Comparison of ENCODE assay signal across 17 mouse cellular contexts in the genomic region with DNA sequence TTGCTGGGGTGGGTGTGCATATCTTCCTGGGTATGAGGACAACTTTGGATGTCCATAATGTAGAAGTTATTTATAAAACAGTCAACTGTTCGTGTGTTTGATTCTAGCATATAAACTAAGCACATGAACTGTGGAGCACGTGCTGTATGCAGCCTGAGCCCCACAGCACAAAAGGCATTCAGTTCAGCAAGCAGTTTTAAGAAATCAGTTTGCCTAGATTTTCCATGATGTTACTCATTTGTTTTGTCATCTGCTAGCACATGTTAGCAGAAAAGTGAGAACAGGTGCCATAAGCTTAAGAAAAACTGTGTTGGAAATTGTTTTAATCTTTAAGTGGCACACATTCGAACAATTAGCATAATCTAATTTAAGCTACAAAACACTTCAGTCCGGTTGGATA. TPM values are rescaled to one million over a fixed set of nuclear protein-coding genes. Genes with fewer than 3 reads are reported as not detected.
"Had no signal": no experiment of that assay in that cellular context is flagged by ENCODE, and none has a peak within 500 bp of the region (broad histone marks: within the 10 kb centered on the region; RNA-seq: fewer than 3 reads in every experiment).

No protein-coding gene starts in this region.

- H3K4me3 ChIP-seq: neural tube, embryonic 13.5 days; neural tube, embryonic 15.5 days; stomach, embryonic 15.5 days had no signal

- H3K27ac ChIP-seq: neural tube, embryonic 13.5 days; neural tube, embryonic 15.5 days; stomach, embryonic 15.5 days; stomach, postnatal 0 days had no signal

- H3K4me1 ChIP-seq: neural tube, embryonic 13.5 days; neural tube, embryonic 15.5 days; stomach, embryonic 15.5 days had no signal

- H3K9ac ChIP-seq: neural tube, embryonic 13.5 days; neural tube, embryonic 15.5 days; stomach, embryonic 15.5 days had no signal

- H3K9me3 ChIP-seq: neural tube, embryonic 15.5 days; stomach, embryonic 15.5 days had no signal

- DNase-seq: retina, postnatal 1 day; right cerebral cortex, adult 18-20 months; right cerebral cortex, postnatal 14 days; right cerebral cortex, postnatal 25 days; right cerebral cortex, postnatal 4 days; spleen, adult 18-20 months; thymus, adult 18-20 months; thymus, adult 2 months; thymus, postnatal 14 days; thymus, postnatal 25 days; thymus, postnatal 36 days; thymus, postnatal 4 days had no signal

- H3K4me2 ChIP-seq: neural tube, embryonic 13.5 days; neural tube, embryonic 15.5 days; stomach, embryonic 15.5 days had no signal

- H3K36me3 ChIP-seq: neural tube, embryonic 13.5 days; neural tube, embryonic 15.5 days; stomach, embryonic 15.5 days had no signal

- H3K27me3 ChIP-seq: neural tube, embryonic 13.5 days; neural tube, embryonic 15.5 days; stomach, embryonic 15.5 days had no signal

RNA-seq across cellular contexts. Expression of gene Cnnm1, which starts 19.7 kb away (rescaled TPM):
- total RNA-seq: neutrophil, adult 5-6 weeks had no signal
